Mouse (Mus musculus) ovary, postnatal 10 days (tissue): ENCODE results near the gene Ascl4.

Experiments
- DNase-seq: peaks from one replicate; pipeline ENCODE4 v3.0.0; 2022; ENCODE audit warnings: low spot score

Gene Ascl4

DNA sequence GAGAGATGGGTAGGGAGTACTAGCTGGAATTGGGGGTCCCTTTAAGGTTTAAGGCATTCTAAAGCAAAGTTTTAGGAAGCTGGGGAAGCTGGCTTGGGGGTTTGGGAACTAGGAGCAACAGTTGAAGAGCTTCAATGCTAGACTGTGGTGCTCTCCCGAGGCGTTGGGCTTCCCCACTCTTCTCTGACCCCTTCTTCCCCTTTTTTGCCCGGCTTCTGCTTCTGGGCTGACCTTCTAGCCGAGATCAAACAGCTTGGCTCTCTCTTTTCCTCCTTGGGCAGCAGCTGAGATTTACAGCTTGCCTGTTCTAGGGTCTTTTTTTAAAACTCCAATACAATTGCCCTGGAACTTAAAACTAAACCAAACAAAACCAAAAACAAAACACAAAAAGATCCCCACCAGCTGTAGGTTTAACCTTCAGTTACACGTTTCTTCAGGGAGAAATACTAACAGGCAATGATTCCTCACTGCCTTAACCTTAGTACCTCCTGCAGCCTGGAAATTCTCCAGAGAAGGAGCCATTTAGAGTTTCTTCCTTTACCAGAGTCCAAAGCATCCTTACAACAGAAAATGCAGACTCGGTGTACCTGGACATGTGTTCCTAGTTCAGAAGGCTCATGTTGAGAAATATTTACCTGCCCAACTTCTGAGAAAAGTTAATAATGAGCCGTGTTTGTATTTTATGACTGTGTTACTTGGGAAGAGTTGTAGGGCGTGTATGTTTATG is 42.6 kb downstream of the Ascl4 start:
- DNase-seq = no peak

DNA sequence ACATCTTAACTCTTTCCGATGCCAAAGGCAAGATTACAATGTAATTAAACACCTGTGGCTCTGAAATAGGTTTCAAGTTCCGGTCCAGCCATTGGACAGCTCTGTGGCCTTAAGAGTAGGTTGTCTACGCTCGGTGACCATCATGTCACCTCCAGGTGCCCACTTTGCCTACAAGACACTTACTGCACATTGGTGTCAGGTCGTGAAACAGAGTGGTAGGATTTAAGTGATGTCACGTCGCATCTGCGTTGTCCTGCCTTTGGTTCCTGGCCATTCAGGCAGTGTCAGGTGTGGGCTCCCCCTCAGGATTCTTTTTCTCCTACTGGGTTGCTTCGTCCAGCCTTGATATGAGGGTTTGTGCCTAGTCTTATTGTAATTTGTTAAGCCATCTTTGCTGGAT is 44.3 kb downstream of the Ascl4 start:
- no peak for DNase-seq

DNA sequence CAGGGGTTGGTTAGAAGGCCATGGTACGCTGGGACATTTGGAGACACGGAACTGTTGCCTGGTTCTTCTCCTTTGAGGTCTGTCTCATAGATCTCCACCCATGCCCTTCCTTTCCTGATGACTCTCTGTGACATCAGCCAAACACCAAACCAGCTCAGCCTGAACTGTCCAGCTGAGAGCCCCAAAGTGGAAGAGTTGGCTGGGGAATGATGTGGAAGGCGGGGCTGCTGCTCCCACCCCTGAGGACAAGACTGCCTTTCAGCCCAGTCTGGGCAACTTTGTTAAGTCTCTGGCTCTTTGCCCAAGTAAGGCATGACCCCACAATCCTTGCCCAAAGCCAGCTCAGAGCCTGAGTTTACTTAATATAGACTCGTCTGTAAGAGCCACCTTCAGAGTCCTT is 45.4 kb downstream of the Ascl4 start:
- no peak for DNase-seq

DNA sequence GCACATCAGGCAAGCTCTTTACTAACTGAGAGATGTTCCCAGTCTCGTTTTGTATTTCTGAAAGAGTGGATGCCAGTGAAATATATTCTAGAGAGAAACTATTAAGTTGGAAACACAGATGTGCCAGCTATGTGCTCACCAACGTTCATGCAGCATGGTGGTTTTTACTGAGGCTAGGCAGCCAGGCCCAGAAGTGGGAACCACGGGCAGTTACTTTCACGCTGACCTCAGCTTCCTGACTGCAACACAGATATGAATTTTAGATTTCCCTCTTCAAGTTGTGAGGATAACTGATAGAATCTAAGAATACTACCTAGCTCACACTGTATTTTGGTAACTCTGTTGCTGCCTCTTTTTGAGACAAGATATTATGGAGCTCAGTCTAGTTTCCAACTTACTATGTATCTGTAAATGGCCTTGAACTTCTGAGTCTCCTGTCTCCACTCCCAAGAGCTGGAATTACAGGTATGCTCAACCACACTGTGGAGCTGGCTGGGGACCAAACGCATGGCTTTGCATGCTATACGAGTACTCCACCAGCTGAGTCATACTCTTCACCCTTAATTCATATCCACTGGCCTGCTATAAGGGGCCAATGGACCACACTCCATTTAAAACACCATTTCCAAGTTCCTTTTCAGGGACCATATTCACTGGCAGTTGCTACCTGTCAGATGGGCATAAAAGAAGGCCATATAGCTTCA is 62.1 kb downstream of the Ascl4 start:
- DNase-seq = no peak

DNA sequence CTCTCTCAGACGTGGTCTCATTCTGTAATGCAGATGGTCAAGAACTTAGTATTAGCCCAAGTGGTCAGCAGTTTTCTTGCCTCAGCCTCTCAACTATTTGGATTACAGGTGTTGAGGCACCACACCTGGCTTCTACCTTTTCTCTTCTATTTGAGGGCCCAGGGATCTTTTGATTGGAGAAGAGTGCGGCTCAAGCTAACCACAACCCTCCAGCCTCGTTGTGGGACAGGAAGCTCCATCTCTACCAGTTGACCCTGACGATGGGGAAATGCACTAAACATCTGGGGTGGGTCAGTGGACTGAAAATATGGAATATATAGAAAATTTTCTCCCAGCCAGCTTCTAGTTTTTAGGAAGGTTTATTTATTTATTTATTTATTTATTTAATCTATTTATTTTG is 64.9 kb downstream of the Ascl4 start:
- DNase-seq = no peak

DNA sequence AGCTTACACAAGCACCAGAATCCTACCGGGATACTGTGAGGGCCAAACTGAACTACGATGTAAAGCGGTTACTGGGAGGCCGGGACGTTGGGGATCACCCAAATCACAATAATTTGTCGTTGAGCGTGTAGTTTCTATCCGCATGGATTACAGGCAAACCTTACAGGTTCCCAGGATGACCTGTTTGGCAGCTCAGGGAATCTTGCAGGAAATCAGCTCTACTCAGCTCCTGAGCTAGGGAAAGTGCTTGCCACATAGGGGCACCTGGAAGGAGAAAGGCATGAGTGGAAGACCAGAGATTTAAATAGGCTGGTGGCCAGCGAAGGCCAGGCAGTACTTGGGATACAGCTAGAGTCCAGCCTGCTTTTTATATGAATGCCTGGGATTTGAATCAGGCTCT is 66.4 kb downstream of the Ascl4 start:
- DNase-seq = no peak

DNA sequence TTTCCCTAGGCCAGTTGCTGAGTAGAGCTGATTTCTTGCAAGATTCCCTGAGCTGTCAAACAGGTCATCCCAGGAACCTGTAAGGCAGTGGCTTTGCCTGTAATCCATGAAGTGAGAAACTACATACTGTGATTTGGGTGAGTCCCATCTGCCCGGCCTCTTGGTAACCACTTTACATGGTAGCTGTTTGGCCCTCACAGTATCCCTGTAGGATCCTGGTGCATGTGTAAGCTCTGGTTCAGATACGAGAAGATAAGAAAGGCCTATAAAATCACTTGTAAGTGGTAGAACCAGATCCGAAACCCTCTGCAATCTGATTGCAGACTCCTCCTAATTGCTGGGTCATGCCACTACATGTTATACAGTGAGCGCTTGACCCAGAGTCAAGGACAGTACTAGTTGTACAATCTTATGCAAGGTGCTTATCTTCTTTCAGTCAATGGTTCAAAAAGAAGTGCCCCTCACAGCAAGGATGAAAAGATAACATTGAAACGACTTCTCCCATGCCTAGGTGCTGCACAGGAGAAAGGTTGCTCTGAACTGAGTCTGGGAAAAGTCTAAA is 67.1 kb downstream of the Ascl4 start:
- no peak for DNase-seq
